ENCODE assay signal across 25 mouse cellular contexts in the genomic region with DNA sequence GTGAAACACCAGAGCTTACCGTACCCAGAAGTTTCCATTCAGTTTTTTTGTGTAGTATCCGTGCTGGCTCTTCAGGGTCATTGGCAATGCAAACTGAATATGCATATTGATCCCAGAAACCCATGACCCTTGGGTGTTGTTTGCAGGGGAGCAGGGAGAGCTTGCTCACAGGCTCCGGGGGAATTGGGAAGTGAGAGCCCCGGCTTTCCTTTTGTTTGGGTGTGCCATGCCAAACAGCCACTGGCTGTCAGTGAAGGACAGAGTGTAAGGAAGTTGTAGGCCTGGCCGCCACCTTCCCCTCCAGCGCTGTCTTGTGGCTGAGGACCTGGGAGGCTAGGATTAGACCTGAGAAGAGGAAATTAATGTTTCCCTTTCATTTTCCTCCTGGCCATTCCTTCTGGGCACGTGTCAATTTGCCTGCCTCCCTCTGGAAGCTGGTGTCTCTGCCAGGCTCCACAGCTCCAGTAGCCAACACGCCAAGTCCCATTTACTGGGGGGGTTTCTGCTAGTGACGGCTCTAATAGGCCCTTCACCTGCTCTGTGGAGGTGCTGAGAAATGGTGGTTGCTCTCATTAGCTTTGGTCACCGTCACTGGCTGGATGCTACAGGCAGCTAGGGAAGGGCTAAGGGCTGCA.
DNase-seq lines count a peak whose midpoint lies in the region; ATAC-seq and TF ChIP-seq lines count a peak whose summit lies in the region.
"Had no signal": no experiment of that assay in that cellular context is flagged by ENCODE, and none has a peak within 500 bp of the region (broad histone marks: within the 10 kb centered on the region; RNA-seq: fewer than 3 reads in every experiment).

No protein-coding gene starts in this region.

- H3K4me2 ChIP-seq in lung, postnatal 0 days (replicated peaks; ENCODE audit: low read depth, low read length), result 0 out of 2 replicates have a peak overlapping the region, but pooled peaks have one; percentile 14
- no peak overlapping the region for H3K4me2 ChIP-seq in neural tube, embryonic 13.5 days
- no peak overlapping the region for H3K4me2 ChIP-seq in neural tube, embryonic 15.5 days
- no peak overlapping the region for H3K4me2 ChIP-seq in midbrain, postnatal 0 days (ENCODE audit: low read depth, low read length, poor library complexity, severe bottlenecking)
- H3K4me2 ChIP-seq: heart, embryonic 11.5 days; limb, embryonic 12.5 days; liver, embryonic 15.5 days had no signal

- peak; percentile 86 for DNase-seq in heart, adult 11 months
- DNase-seq in heart, adult 9 months (ENCODE audit: low spot score in 2 of 2), result no peak
- DNase-seq in lung, postnatal 0 days (ENCODE audit: low spot score), result peak; percentile 24
- DNase-seq in lung, adult 18-20 months, result no peak
- DNase-seq in midbrain, postnatal 0 days (ENCODE audit: low spot score), result peak; percentile 27
- DNase-seq in gastrocnemius, postnatal 4 days (ENCODE audit: low spot score in 2 of 2), result no peak
- DNase-seq: adrenal gland, postnatal 25 days; forebrain, postnatal 0 days; gastrocnemius, postnatal 10 days; heart, postnatal 36 days; kidney, adult 9 months; kidney, postnatal 10 days; layer of hippocampus, postnatal 36 days; lung, postnatal 14 days; retina, postnatal 1 day; right cerebral cortex, postnatal 14 days; thymus, postnatal 4 days had no signal

- no peak overlapping the region for H3K27ac ChIP-seq in lung, postnatal 0 days (ENCODE audit: low read length)
- H3K27ac ChIP-seq in neural tube, embryonic 13.5 days (replicated peaks), result peak overlapping the region; percentile 1; the same call in 1 of the 2 replicates
- H3K27ac ChIP-seq in neural tube, embryonic 15.5 days (replicated peaks), result no peak overlapping the region
- H3K27ac ChIP-seq in midbrain, postnatal 0 days (ENCODE audit: low read depth, low read length), result no peak overlapping the region
- H3K27ac ChIP-seq: limb, embryonic 12.5 days; liver, embryonic 15.5 days had no signal

- H3K9me3 ChIP-seq in lung, postnatal 0 days (ENCODE audit: low read length), result no peaks in the 10 kb centered on the region
- no peaks in the 10 kb centered on the region for H3K9me3 ChIP-seq in neural tube, embryonic 13.5 days
- H3K9me3 ChIP-seq in neural tube, embryonic 15.5 days (replicated peaks), result no peaks in the 10 kb centered on the region
- no peaks in the 10 kb centered on the region for H3K9me3 ChIP-seq in midbrain, postnatal 0 days (ENCODE audit: low read length)
- H3K9me3 ChIP-seq: liver, embryonic 15.5 days had no signal

- no peak for ATAC-seq in lung, postnatal 0 days
- no peak for ATAC-seq in neural tube, embryonic 13.5 days (ENCODE audit: low read depth)
- no peak for ATAC-seq in neural tube, embryonic 15.5 days (ENCODE audit: low FRiP score)
- ATAC-seq in midbrain, postnatal 0 days (ENCODE audit: low FRiP score), result no peak
- ATAC-seq: CD4-positive, CD25-positive, alpha-beta regulatory T cell, adult 4 months; forebrain, postnatal 0 days; intestine, postnatal 0 days had no signal

- H3K4me1 ChIP-seq in lung, postnatal 0 days (ENCODE audit: insufficient read depth, low read depth, low read length), result peaks cover 8% of the 10 kb centered on the region; the same call in 1 of the 2 replicates
- peaks cover 44% of the 10 kb centered on the region for H3K4me1 ChIP-seq in neural tube, embryonic 13.5 days (replicated peaks)
- H3K4me1 ChIP-seq in neural tube, embryonic 15.5 days, result peaks cover 22% of the 10 kb centered on the region
- no peaks in the 10 kb centered on the region for H3K4me1 ChIP-seq in midbrain, postnatal 0 days (ENCODE audit: insufficient read depth, low read length)
- H3K4me1 ChIP-seq: liver, embryonic 15.5 days had no signal

- no peak overlapping the region for H3K4me3 ChIP-seq in lung, postnatal 0 days (ENCODE audit: low read depth, low read length)
- H3K4me3 ChIP-seq in neural tube, embryonic 13.5 days, result no peak overlapping the region
- H3K4me3 ChIP-seq in neural tube, embryonic 15.5 days (replicated peaks), result no peak overlapping the region
- no peak overlapping the region for H3K4me3 ChIP-seq in midbrain, postnatal 0 days (ENCODE audit: low read depth, low read length)
- H3K4me3 ChIP-seq: erythroblast, embryonic 14.5 days; limb, embryonic 12.5 days; liver, embryonic 15.5 days had no signal

- TF ChIP-seq EP300 in lung, postnatal 0 days (IDR thresholded peaks at IDR 0.05), result no peak

- H3K27me3 ChIP-seq in lung, postnatal 0 days (replicated peaks; ENCODE audit: insufficient read depth, low read length), result no peaks in the 10 kb centered on the region
- H3K27me3 ChIP-seq in neural tube, embryonic 13.5 days, result no peaks in the 10 kb centered on the region
- no peaks in the 10 kb centered on the region for H3K27me3 ChIP-seq in neural tube, embryonic 15.5 days (replicated peaks)
- no peaks in the 10 kb centered on the region for H3K27me3 ChIP-seq in midbrain, postnatal 0 days (ENCODE audit: insufficient read depth, low read length)
- H3K27me3 ChIP-seq: liver, embryonic 15.5 days had no signal

- WGBS in lung, postnatal 0 days, result 35% methylated on average over 10 of the region's 10 CpGs
- 60% methylated on average over 10 of the region's 10 CpGs for WGBS in neural tube, embryonic 13.5 days
- WGBS in neural tube, embryonic 15.5 days, result 54% methylated on average over 10 of the region's 10 CpGs
- WGBS in midbrain, postnatal 0 days, result 44% methylated on average over 10 of the region's 10 CpGs

- no peak overlapping the region for H3K9ac ChIP-seq in lung, postnatal 0 days (replicated peaks; ENCODE audit: low read depth)
- H3K9ac ChIP-seq in neural tube, embryonic 13.5 days, result no peak overlapping the region
- H3K9ac ChIP-seq in neural tube, embryonic 15.5 days (replicated peaks), result no peak overlapping the region
- H3K9ac ChIP-seq in midbrain, postnatal 0 days (replicated peaks; ENCODE audit: low read length, poor library complexity, severe bottlenecking), result no peak overlapping the region
- H3K9ac ChIP-seq: forebrain, postnatal 0 days; limb, embryonic 12.5 days; liver, embryonic 15.5 days had no signal

- H3K36me3 ChIP-seq in lung, postnatal 0 days (ENCODE audit: insufficient read depth, low read length), result no peaks in the 10 kb centered on the region
- no peaks in the 10 kb centered on the region for H3K36me3 ChIP-seq in neural tube, embryonic 13.5 days
- no peaks in the 10 kb centered on the region for H3K36me3 ChIP-seq in neural tube, embryonic 15.5 days
- H3K36me3 ChIP-seq in midbrain, postnatal 0 days (ENCODE audit: insufficient read depth, low read length), result no peaks in the 10 kb centered on the region
- H3K36me3 ChIP-seq: limb, embryonic 12.5 days; liver, embryonic 15.5 days had no signal

- TF ChIP-seq CTCF in lung, postnatal 0 days (IDR thresholded peaks at IDR 0.05), result no peak
- TF ChIP-seq CTCF in midbrain, postnatal 0 days (IDR thresholded peaks at IDR 0.05), result no peak

Comparison
In these comparisons a context has a peak if more than half of its experiments do, and no peak if none do; other contexts are left out.
1. DNase-seq: peak in heart, adult 11 months (single experiment), lung, postnatal 0 days (single experiment) and midbrain, postnatal 0 days (single experiment); none in heart, adult 9 months (0 of 2), lung, adult 18-20 months (0 of 2) and gastrocnemius, postnatal 4 days (0 of 2).